Mouse (Mus musculus) thymus, postnatal 4 days (tissue): ENCODE measurements around the gene Tyw5.

Source experiments
- DNase-seq: peaks from one replicate; pipeline ENCODE4 v3.0.0; 2021

The Tyw5 gene

GRCm38 (mm10) chr1:57406187-57407151, at the start of gene Tyw5, which contains the start of gene Maip1:
TSS of gene Tyw5 (minus strand) at chr1:57407101.
TSS of gene Maip1 (plus strand) at chr1:57406328.
- peak; percentile 84 for DNase-seq

GRCm38 (mm10) chr1:57450241-57450640, 43.3 kb upstream of the Tyw5 start:
- no peak for DNase-seq

DNA sequence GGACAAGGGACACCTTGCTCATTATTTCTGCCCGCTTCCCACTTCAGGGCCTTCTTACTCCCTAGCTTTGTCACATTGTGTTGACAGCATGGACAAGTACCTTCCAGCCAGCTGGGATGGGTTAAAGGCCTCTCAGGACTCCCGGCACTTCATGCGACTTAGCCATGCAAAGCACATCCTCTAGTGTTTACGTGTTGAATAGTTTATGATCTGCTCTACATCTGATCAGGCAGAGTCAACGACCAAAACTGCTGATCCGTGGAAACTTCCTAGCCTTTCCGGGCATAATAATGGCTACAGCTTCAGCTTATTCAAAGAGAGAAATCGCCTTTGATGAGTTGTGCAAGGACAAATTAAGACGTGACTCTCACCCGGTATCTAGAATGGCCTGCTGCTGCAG, 38.8 kb upstream of the Tyw5 start:
- no peak for DNase-seq

DNA sequence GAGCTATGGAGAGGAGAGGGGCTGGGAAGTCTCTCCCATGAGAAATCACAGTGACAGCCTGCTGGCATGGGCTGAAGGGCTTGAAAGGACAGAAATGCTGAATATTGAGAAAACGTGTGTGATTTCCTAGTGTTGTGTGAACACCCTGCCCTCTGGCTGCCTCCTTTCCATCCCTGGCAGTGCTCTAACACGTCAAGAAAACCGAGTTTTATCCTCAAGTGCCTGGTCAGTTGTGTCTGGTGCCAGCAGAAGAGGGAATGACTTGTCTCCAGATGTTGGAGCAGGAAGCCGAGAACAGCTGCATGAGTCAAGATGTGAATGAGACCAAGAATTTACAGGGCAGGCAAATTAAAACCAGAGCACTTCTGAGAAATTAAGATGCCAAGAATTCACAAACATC, 33.9 kb upstream of the Tyw5 start:
- DNase-seq, result no peak

- DNase-seq, result no peak
Observed at GRCm38 (mm10) chr1:57439026-57439425, 32.1 kb upstream of the Tyw5 start.

GRCm38 (mm10) chr1:57436954-57437353, 30.1 kb upstream of the Tyw5 start:
- DNase-seq, result no peak

DNA sequence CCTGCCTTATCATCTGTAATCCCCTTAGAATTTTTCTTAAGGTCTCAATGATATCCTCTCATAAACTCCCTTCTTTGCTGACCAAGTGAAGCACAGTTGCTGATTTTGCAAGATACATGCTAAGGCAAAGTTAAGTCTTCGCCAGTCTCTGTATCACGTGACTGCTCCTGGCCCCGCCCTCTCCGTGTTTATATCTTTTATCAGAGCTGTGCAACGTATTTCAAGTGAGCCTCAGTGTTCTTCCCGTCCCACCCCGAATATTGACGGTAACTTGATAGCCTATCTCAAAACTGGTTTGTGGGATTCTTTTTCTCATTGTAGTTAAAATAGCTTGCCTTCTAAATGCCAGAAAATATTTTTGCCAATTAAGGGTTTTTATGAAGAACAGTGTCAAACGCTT, 29.5 kb upstream of the Tyw5 start:
- peak; percentile 60 for DNase-seq

- DNase-seq, result no peak
Observed at GRCm38 (mm10) chr1:57433141-57433540, 26.2 kb upstream of the Tyw5 start.

- no peak for DNase-seq
Observed at GRCm38 (mm10) chr1:57429786-57430483, 23.0 kb upstream of the Tyw5 start.

DNA sequence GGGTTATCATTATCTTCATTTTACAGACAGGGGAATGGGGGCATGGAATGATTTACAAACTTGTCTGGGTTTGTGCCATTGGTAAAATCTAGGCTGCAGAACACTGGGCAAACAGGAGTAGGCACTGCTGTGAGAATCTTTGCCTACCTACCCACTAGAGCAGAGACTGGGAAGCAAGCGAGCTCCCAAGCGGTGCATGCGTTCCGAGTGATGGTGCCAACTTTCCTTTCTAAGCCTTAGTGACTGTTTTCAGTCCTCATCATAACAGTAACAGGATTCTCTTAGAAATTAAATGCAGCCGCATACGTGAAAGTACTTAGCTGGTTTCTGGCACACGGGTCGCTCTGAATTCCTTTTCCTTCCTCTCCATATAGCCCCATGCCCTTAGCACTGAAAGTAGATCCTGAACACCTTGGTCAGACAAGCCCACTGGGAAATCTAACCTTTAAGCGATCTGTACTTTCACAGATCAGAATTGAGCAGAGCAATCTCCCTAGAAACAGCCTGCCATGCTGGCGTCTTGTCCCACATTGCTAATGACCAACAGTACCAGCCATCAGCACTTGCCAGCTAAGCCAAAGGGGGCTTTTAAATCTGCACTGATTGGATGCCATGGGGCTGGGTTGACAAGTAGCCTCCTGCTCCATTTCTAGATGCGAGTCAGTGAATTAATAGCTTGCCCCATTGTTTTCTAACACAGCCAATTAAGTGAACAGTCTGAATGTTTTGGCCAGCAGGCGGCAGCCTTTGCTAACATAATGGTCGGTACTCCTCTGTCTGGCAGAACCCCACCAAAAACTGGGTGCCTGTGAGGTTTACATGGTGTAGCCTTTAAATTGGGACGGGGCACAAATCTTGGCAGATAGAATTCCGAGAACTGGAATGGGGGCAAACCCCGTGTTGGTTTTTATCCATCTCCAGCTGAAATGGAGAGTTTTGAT, 21.7 kb upstream of the Tyw5 start:
- DNase-seq, result peak; percentile 94

DNA sequence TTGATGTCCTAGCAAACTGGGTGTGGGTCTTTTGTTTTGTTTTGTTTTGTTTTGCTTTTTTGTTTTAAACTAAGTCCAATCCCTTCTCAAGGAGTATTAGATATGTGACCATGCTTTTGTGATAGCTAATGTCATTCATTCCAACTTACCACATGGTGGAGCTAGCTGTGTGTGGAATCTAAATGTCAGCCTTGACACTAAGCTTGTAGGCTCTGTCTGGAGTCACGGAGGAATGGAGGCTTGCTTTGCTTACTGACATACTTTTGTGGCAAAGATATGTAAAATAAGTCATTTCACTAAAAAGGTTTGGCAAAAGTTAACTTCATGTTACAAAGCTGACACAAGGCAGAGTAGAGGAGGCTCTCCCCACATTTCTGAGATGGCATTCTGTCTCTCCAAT, 16.8 kb upstream of the Tyw5 start:
- no peak for DNase-seq

DNA sequence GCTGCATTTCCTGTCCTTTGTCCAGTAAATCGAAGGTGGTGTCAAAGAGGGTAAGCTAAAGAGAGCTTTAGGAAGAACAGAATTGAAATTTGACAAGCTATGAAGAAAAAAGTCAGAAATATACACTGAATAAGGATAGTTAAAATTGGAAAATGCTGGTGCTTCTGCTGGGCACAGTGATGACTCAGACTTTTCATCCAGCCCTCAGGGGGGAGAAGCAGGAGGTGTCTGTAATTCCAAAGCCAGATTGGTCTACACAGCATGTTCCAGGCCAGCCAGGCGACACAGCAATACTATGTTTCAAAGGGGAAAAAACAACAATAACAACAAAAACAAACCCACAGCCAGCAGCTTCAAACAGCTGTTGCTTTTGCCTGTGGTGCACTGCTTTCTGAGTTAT, 6.5 kb upstream of the Tyw5 start:
- DNase-seq, result no peak

GRCm38 (mm10) chr1:57408994-57409393, 2.1 kb upstream of the Tyw5 start:
- no peak for DNase-seq

DNA sequence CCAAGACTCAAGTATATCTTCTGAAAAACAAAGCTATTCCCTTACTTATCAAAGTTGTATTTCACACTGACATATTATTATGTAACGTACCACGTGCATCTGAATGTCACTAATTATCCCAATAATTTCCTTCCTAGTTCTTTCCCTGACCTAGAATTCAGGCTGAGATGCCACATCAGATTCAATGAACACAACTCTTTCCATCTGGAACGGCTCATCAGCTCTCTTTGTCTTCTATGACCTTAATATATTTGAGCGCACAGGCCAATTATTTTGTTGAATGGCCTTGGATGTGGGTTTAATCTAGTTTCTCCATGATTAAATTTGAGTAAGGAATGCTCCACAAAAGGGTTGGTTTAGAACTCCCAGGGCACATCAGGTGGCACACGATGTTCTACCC, 4.8 kb downstream of the Tyw5 start:
- DNase-seq, result no peak

- no peak for DNase-seq
Observed at GRCm38 (mm10) chr1:57400877-57401276, 6.0 kb downstream of the Tyw5 start.

GRCm38 (mm10) chr1:57400321-57400720, 6.6 kb downstream of the Tyw5 start:
- DNase-seq, result no peak

GRCm38 (mm10) chr1:57394051-57394450, 12.8 kb downstream of the Tyw5 start:
- peak; percentile 74 for DNase-seq

DNA sequence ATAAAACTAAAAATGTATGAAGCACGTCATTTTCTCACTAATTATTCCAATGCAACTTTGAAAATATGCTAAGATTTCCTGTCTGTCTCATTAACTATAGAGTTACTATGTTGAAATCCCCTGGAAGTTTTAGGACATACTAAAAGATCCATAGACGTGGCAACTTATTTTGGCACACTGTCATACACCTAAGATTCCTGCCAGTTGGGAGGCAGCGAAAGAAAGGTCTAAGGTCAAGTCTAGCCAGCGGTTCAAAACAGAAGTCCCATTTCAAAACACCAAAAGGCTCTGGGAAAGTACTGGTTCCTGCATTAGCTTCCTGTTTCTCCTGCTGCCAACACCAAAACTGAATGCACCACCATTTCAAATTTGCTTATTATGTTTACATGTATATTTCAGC, 14.5 kb downstream of the Tyw5 start:
- DNase-seq, result no peak

GRCm38 (mm10) chr1:57390993-57391790, 15.7 kb downstream of the Tyw5 start:
- no peak for DNase-seq

DNA sequence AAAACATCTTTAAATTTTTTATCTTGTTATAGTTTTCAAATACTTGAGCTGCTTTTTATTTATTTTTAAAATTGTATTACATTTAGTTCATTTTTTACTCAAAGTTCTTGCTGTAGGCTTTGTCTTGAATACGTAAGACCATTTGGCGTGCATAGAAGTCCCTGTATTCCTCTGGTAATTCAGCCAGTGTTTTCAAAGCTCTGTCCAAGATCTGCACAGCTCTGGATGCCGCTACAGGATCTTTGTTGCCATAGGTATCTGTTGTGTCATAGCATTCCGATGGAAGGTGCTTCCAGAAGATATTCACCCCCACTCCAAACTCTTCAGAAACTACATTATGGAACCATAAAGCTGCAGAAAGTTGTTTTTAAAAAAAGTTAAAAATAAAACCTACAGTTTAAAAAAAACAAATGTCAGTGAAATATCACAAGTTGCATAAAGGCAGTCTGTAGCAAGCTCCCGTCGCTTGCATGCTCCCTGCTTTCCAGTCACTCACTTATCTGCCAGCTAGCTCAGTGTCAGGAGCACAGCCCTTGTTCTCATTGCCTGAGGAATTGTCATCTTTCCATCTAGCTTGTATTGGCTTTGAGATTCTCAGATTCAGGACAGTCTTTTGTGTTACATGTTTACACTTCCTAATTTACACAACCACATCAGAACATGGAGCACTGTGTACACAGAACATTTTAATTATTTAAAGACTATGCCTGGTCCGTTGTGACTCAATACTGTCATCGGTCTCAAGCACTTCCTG, 18.3 kb downstream of the Tyw5 start:
- DNase-seq, result no peak

- no peak for DNase-seq
Observed at GRCm38 (mm10) chr1:57387876-57388275, 19.0 kb downstream of the Tyw5 start.
